In genomic region chr15:4138524-4138923, GRCm38 (mm10) we compare ENCODE assay signal across 20 mouse cellular contexts.
"Had no signal": no experiment of that assay in that cellular context is flagged by ENCODE, and none has a peak within 500 bp of the region (broad histone marks: within the 10 kb centered on the region; RNA-seq: fewer than 3 reads in every experiment).

No protein-coding gene starts in this region.

- H3K9me3 ChIP-seq: limb, embryonic 12.5 days; liver, embryonic 13.5 days; lung, embryonic 15.5 days; megakaryocyte, embryonic 14.5 days; neural tube, embryonic 15.5 days had no signal

- H3K4me2 ChIP-seq: limb, embryonic 12.5 days; liver, embryonic 13.5 days; lung, embryonic 15.5 days; neural tube, embryonic 15.5 days had no signal

- H3K9ac ChIP-seq: limb, embryonic 12.5 days; liver, embryonic 13.5 days; liver, postnatal 0 days; lung, embryonic 15.5 days; neural tube, embryonic 15.5 days had no signal

- H3K4me3 ChIP-seq: limb, embryonic 12.5 days; liver, embryonic 13.5 days; lung, embryonic 15.5 days; megakaryocyte, embryonic 14.5 days; myocyte; neural tube, embryonic 15.5 days had no signal

- H3K27ac ChIP-seq: kidney, postnatal 0 days; limb, embryonic 12.5 days; liver, embryonic 13.5 days; lung, embryonic 15.5 days; macrophage; neural tube, embryonic 15.5 days; stomach, postnatal 0 days had no signal

- H3K27me3 ChIP-seq: limb, embryonic 12.5 days; liver, embryonic 13.5 days; lung, embryonic 15.5 days; megakaryocyte, embryonic 14.5 days; neural tube, embryonic 15.5 days had no signal

- ATAC-seq: liver, postnatal 0 days had no signal

- DNase-seq: kidney, adult 11 months; kidney, adult 9 months; kidney, postnatal 36 days; layer of hippocampus, adult 9-11 months; layer of hippocampus, postnatal 36 days; liver; liver, embryonic 13.5 days; liver, postnatal 0 days; lung, postnatal 14 days; right cerebral cortex, adult 18-20 months; right cerebral cortex, postnatal 25 days; thymus, postnatal 4 days had no signal

- H3K36me3 ChIP-seq: liver, embryonic 13.5 days had no signal

- H3K4me1 ChIP-seq: liver, embryonic 13.5 days; lung, embryonic 15.5 days; megakaryocyte, embryonic 14.5 days; neural tube, embryonic 15.5 days had no signal
